Mouse (Mus musculus) frontal cortex, postnatal 10 days (tissue): ENCODE data around the gene Tmem30b.
"Not testable (repeated sequence)": the region's sequence is repeated elsewhere in the genome, so short reads cannot be mapped to it uniquely, and the experiment has no call there.

Experiments used
- DNase-seq, 2 experiments: peaks; one replicate each; pipeline ENCODE4 v3.0.0; 2022; ENCODE audit warnings: low spot score in 2 of 2, mixed read lengths in 1 of 2

Gene Tmem30b

DNA sequence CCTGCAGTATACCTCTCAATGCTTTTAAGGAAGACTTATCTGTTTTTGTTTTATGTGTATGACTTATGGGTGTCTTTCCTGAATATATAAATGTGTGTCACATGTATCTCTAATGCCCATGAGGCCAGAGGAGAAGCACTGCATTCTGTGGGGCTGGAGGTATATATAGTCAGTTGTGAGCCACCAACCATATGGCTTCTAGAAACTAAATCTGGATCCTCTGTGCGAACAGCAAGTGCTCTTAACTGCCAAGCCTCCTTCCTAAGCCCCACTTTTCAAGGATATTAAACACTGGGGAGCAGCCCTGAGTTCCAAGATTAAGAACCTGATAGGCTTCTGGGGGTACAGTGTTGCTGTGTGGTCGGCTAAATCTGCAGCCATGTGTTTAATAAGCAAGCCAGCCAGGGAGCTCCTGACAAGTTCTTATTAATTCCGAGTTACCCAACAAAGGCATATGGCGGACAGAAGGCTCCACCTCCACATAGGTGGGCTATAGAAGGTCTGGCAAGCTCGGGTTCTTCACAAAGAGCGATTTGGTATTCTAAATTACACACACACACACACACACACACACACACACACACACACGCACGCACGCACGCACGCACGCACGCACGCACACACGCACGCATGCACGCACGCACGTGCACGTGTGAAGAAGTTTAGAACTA lies 12.5 kb upstream of the Tmem30b start:
- DNase-seq: peak in 1 of 2 experiments; percentile 17

DNA sequence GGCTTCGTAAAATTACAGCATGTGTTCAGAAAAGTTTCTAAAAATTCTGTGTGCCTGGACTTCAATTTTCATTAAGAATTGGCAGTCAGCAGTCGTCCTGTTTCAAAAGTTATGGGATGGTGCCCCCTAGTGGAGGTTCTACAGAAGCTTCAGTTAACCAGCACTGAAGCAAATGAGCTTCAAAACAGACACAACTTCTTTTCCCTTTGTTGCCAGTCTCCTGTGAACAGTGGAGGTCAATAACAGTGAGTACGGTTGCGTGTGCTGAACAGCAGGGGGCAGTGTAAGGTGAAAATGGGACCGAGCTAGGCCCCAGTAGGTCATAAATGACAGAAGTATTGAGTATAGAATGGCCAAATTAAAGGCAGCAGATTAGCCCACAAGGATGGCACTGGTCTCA lies 8.0 kb upstream of the Tmem30b start:
- peak; percentile 25 to 52 for DNase-seq

DNA sequence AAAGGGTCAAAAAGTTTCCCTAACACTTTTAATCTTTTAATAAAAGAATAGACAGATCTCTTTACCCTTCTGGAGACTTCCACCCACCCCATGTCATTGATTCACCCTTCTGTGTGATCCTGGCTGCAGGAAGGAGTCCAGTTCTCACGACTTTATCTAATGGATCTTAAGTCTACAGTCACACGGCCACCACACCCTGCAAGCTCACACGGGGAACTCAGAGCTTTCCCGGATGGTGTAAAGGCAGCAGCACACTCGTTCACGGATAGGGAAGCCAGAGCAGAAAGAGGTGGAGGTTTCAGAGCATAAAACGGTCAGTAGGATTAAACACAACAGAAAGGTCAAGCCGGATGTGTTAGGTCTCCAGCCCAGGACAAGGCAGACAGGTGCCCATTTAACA lies 2.1 kb upstream of the Tmem30b start:
- DNase-seq: no peak

DNA sequence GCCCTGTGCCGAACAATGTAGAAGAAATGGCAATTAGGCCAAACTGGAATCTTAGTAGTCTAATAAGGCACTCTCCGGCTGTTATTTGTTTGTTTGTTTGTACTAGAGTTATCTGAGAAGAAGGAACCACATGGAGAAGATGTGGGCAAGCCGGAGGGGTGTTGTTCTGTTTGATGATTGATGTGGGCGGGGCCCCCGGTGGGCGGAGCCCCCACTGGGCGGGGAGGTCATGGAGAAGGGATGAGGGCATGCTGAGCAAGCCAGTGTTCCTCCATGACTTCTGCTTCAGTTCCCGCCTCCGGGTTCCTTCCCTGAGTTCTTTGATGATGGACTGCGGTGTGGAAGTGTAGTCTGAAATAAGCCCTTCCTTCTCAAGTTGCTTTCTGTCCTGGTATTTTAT lies 1.5 kb upstream of the Tmem30b start:
- DNase-seq: no peak

DNA sequence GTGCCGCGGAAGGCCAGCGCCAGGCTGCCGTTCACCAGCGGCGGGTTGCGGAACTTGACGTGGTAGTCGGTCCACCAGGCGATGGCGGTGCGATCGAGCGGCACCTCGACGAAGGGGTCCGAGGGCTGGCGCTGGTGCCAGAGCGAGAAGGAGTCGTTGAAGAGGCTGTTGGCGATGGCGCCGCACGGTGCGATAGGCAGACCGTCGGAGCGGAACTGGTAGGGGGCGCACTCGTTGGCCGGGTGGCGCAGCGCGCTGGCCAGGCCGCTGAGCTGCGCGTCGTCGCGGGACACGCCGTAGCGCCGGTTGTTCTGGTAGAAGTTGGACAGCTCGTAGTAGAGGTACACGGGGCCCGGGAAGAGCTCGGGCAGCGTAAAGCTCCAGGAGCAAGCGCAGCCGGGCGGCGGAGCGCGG lies 513 bp downstream of the Tmem30b start:
- no peak for DNase-seq

DNA sequence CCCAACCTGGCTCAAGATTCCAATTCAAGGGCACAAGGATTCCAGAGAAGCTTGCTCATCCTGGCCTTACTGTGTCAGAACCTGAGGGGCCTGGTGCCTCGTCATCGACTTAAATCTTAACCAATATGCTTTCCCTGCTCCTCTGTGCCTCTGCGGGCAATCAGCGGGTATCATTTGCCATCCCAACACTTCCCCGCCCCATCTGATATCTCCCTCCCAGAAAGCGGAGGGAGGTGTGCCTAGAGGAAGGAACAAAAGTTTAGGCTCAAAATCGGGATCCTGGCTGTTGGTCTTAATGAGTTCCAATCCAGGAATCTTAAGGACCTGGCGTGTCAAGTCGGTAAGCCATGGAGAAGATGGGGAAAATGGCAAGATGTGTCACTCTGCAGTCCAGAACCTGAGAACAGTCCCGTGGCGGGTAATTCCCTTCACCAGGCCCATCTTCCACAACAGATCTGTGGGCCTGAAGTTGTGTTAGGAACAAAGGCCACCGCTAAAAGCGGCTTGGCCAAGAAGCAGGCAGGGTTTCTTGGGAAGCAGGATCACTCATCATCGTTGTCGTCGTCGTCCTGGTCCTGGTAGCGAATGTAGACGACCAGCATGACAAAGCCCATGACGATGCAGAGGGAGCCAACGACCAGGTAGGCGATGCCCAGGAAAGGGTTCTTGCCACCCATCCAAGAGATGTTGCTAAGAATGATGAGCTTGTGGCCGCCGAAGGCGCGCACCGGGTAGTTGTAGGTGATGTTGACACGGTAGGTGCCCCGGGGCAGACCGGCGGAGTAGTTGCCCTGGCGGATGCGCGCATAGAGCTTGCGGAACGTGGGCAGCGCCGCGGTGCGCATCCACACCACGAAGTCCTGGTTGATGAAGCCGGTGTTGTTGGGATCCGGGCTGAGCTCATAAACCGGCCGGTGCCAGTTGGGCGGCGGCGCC lies 1.2 kb downstream of the Tmem30b start:
- no peak for DNase-seq

DNA sequence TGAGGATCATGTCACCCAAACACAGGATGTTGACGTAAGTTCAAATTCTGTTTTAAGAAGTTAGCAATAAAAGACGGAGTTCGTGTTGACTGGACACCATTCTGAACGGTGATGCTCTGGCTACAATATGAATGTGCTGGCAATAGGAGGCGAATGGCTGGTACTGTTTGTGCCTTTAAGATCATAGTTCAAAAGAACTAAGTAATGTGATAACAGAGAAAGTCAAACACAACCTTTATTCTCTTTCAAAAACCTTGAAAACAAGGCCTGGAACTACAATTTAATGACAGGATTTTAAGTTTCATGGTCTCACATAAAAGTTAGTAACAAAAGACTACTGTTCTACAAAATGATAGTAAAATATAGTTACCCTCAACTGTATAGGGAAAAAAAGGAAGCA lies 3.0 kb downstream of the Tmem30b start:
- no peak for DNase-seq

DNA sequence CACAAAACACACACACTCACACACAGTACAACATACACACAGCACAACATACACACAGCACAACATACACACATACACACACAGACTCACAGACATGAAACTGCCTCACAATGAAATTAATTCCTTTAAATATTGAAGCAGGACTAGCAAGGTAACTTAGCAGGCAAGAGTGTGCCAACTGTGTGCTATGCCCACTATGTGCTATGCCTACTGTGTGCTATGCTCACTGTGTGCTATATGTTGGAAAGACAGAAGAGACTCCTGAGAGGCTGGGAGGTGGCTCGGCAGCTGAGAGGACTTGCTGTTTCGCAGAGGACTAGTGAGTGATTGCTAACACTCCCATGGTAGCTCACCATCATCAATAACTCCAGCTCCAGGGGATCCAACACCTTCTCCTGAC lies 5.8 kb downstream of the Tmem30b start:
- no peak for DNase-seq

DNA sequence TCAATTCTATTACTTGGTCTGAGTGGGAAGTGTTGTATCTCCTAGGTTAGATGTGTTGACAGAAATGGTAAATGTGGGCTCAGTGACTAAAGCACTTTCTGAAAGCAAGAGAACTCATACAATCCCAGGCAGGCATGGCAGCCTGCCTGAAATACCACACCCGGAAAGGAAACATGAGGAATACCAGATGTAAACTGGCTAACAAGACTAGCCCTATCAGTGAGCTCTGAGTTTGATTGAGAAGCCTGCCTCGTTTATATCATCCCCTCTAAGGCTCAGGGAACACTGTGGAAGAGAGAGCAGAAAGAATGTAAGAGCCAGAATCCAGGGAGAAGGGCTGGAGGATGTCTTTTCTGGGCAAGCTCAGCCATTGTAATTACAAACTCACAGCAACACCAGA lies 7.0 kb downstream of the Tmem30b start:
- DNase-seq: no peak

DNA sequence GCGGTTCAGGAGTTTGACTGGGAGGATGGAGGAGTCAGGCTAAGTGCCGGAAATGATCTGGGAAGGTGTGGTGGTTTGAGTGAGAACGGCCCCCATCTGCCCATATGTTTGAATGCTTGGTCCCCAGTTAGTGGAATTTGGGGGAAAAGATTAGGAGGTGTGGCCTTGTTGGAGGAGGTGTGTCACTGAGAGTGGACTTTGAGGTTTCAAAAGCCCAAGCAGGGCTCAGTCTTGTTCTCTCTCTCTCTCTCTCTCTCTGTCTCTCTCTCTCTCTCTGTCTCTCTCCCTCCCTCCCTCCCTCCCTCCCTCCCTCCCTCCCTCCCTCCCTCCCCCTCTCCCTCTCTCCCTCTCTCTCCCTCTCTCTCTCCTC lies 8.1 kb downstream of the Tmem30b start:
- DNase-seq: not testable (repeated sequence)

DNA sequence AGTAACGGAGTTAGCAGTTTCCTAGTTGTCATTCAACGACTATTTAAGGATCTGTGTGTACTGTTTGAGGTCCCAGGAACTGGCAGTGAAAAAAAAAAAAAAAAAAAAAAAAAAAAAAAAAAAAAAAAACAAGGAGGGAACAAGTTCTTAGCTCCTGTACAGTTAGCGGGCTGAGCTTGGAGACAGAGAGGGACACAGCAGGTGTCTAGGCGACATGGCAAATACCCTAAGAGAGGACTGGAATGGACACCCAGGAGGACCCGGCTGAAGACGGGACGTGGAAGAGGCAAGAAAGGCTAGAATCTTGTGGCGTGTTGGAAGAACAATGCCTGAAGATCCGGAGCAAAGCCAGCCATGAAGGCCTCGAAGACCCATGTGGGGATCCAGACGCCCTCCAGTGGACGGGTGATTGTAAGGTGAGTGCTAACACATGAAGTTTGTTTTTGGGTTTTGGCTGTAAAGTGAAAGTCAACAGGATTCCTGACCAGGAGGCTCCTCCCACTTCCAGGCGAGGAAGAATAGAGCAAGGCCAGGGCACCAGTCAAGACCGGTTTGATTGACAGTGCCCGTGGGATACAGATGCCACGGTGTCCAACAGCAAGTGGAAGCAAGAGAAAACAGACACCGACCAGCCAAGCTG lies 8.6 kb downstream of the Tmem30b start:
- no peak for DNase-seq

DNA sequence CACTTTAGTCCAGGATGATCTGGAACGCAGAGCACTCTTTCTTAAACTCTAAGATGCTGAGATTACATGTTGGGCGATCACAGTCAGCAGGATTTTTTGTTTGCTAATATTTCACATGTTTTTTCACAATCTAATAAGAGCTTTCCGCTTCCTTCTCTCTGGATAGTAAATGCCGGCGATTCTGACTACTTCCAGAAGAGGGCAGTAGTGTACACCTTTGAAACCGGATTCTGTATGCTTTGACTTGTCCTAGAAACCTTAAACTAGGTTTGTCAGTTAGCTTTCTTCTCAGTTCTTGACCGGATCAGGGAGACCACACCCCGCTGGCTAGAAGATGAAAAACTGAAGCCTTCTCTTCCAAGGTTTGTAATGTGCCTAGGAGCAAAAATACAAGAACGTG lies 11.6 kb downstream of the Tmem30b start:
- peak in 1 of 2 experiments; percentile 46 for DNase-seq

DNA sequence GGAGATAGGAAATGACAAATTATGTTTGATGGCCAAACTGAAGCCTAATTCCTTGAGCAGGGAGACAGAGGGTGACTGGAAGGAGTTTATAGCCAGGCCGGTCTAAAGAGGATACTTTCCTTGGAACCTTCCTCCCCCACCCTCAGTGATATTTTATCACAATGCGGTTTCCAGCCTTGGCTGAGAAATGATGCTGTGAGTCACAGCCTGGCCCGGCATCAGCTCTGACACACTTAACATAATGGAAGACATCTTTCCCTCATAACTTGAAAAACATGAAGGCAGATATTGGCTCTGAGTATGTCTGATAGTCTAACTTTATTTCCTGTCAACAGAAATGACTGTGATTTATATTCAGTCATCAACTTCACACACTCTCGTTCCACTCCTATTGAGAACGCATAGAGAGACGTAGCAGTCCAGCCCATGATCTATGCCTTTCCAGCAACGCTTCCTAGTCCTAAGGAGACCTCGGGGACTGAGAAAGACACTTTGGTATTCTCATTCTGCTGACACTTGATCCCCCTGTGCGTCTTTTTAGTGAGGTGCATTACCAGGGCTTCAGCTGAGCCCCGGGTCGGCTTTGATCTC lies 14.2 kb downstream of the Tmem30b start:
- no peak for DNase-seq

DNA sequence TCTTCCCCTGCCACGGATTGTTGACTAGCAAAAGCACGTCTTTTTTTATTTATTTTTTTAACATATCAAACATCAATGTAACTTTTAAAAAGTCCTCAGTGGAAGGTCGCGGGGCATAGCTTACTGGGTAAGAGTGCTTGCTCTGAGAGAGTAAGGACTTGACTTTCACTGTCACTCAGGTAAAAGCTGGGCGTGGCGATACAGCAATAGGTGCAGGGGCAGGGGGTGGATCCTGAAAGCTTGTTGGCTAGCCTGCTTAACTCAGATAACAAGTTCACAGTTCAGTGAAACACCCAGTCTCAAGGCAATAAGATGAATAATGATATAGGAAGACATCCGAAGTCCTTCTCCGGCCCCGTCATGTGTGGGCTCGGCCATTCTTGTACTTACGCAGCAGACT lies 16.6 kb downstream of the Tmem30b start:
- DNase-seq: no peak

DNA sequence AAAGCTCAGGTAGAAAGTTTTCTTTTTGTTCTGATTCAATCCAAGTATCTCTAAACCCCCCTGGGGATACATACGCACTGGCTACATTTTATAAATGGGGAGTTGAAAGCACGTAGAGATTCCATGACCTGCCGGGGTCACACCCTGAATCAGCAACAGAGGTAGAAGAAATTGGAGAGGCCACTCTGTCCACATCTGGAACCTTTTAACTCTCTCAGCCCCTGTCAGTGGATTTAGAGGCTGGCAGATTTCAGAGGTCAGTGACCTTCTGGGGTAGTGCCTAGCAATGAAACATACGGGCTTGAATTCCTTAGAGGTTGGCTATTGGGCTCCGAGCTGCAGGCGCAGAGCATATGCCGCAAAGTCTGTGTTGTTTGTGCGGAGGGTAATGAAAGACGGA lies 17.1 kb downstream of the Tmem30b start:
- no peak for DNase-seq

DNA sequence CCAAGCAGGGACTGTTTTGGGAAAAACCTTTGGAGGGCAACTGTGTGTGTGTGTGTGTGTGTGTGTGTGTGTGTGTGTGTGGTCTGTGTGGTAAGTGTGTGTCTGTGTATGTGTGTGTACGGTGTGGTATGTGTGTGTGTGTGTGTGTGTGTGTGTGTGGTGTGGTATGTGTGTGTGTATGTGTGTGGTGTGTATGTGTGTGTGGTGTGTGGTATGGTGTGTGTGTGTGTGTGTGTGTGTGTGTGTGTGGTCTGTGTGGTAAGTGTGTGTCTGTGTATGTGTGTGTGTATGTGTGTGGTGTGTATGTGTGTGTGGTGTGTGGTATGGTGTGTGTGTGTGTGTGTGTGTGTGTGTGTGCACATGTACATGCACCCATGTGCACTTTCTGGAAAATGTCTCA lies 18.1 kb downstream of the Tmem30b start:
- DNase-seq: not testable (repeated sequence)

DNA sequence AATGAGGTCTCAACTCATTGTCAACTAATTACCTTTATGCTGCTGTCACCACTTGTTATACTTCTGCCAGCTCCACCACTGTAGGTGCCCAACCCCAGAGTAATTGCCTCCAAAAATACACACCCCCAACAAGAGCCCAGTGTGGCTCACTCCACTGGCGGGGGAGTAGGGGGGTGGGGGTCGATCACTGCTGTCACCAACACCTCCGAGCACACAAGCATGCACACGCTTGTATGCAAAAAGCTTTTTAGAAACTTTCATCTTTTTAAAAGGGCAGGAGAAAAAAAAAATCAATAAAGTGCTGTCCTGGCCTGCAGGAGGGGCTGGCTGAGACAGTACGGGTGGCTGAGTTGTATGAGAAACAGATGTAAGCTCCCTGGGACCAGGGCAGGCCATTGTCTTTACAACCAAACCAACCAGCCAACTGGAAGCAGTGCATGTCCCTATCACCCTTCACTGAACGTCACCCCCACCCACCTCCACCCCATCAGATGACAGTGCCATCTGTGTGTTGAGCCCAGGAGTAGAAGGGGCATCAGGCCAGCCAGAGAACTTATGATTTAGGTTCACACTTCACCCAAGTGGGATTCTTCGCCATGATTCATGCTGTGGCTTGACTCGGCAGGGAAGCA lies 20.8 kb downstream of the Tmem30b start:
- DNase-seq: no peak

DNA sequence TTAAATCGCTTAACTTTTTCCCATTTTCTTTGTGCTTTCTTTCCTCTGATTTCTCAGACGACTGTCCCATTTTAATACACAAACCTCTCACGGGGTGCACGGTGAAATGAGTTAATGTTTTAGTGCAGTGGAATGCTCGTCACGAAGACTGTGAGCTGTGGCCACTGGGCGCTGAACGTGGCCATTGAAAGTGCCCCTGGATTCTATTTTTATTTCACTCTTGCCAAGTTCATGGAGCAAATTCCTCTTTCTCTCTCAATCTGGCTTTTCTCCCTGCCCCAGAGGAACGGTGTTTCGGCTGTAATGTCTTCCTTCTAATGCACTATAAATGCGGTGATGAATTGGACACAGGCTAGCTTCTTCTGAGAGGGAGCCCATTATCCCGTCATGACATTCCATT lies 23.1 kb downstream of the Tmem30b start:
- DNase-seq: no peak

DNA sequence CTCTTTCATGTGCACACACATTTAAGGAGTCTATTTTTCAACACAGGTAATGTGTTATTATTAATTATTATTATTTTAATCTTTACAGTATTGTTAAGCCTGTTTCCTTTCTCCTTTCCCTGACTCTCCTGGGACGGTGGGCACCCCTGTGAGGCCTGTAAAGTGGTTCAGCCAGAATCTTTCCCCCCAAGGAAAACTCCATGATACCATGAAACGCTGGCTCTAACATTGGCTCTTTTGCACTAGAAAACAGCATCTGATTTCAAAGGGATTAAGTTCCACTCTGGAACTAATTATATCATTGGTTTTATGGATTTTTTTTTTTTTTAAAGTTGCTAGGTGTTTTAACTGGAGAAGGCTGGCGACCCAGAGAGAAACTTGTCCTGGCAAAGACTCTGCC lies 24.2 kb downstream of the Tmem30b start:
- DNase-seq: no peak

DNA sequence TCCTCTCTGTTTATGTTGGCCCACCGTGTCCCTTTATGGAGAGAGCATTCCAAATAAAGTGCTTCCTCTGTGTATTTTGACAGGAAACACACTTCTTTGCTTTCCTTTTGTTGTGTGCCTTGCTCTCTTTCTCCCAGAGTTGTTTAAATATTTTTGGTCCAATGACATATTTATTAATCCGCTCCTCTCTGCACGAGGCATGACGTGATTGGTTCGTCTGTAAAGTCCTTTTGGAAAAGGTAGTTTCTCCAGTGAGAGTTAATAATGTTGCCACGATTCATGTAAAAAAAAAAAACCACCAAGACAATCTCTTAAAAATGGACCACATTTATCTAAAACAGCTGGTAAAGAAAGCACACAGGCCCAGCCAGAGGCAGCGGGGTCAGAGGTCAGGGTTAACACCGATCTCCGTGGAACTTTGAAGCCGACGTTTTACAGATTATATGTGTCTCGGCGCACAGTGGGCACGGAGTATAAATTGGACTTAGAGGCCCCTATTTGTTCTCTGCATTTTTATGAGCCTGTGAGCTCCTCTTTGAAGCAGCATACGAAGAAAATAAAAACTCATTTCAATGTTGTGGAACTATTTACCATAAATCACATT lies 24.9 kb downstream of the Tmem30b start:
- no peak for DNase-seq

DNA sequence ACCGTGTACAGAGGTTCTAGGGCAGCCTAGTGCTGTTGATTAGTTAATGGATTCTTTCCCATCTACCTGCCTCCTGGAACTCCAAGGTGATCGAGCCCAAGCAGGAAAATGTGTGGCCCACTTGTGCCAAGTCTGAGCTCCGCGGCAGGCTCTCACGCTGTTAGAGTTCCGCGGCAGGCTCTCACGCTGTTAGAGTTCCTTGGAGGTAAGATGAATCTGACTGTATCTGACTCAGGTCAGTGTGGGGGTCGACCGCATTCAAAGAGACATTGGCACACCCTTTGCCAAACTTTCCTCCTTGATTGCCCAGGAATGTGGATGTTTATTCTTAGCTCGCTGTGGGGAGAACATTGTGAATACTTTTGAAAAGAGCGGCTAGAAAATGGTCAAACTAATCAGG lies 28.4 kb downstream of the Tmem30b start:
- DNase-seq: no peak
